Mouse (Mus musculus) ovary, postnatal 14 days (tissue): ENCODE results near the gene Spag9.
"Not testable (repeated sequence)": the region's sequence is repeated elsewhere in the genome, so short reads cannot be mapped to it uniquely, and the experiment has no call there.

Source experiments
- DNase-seq: peaks from one replicate; pipeline ENCODE4 v3.0.0; 2022; ENCODE audit warnings: low spot score

The Spag9 gene

GRCm38 (mm10) chr11:93986298-93986697, 9.6 kb upstream of the Spag9 start:
- DNase-seq: no peak

GRCm38 (mm10) chr11:93987026-93987425, 8.9 kb upstream of the Spag9 start:
- no peak for DNase-seq

GRCm38 (mm10) chr11:93987625-93988327, 8.1 kb upstream of the Spag9 start:
- no peak for DNase-seq

GRCm38 (mm10) chr11:93988328-93989062, 7.4 kb upstream of the Spag9 start:
- no peak for DNase-seq

- no peak for DNase-seq
Observed at GRCm38 (mm10) chr11:93994531-93994930, 1.4 kb upstream of the Spag9 start.

GRCm38 (mm10) chr11:93995111-93995719, 676 bp upstream of the Spag9 start:
- peak; percentile 61 for DNase-seq

- DNase-seq: peak; percentile 31
Observed at GRCm38 (mm10) chr11:93996306-93997140, 632 bp downstream of the Spag9 start.

- DNase-seq: no peak
Observed at GRCm38 (mm10) chr11:93997141-93997775, 1.4 kb downstream of the Spag9 start.

- no peak for DNase-seq
Observed at GRCm38 (mm10) chr11:93999276-93999675, 3.4 kb downstream of the Spag9 start.

- no peak for DNase-seq
Observed at GRCm38 (mm10) chr11:94003346-94003745, 7.5 kb downstream of the Spag9 start.

- no peak for DNase-seq
Observed at GRCm38 (mm10) chr11:94019091-94019490, 23.2 kb downstream of the Spag9 start.

GRCm38 (mm10) chr11:94020403-94020802, 24.5 kb downstream of the Spag9 start:
- no peak for DNase-seq

GRCm38 (mm10) chr11:94026289-94026688, 30.4 kb downstream of the Spag9 start:
- DNase-seq: no peak

GRCm38 (mm10) chr11:94032084-94032483, 36.2 kb downstream of the Spag9 start:
- no peak for DNase-seq

- no peak for DNase-seq
Observed at GRCm38 (mm10) chr11:94032971-94033370, 37.1 kb downstream of the Spag9 start.

GRCm38 (mm10) chr11:94035974-94036373, 40.1 kb downstream of the Spag9 start:
- DNase-seq: no peak

- DNase-seq: no peak
Observed at GRCm38 (mm10) chr11:94041475-94041874, 45.6 kb downstream of the Spag9 start.

GRCm38 (mm10) chr11:94042301-94042700, 46.4 kb downstream of the Spag9 start:
- not testable (repeated sequence) for DNase-seq

- DNase-seq: peak; percentile 60
Observed at GRCm38 (mm10) chr11:94043998-94044985, 48.4 kb downstream of the Spag9 start.

- no peak for DNase-seq
Observed at GRCm38 (mm10) chr11:94045016-94045415, 49.1 kb downstream of the Spag9 start.
